Mouse (Mus musculus): Measurements from ENCODE around the gene Dennd6b.

Gene Dennd6b

GRCm38 (mm10) chr15:89196313-89196706 lies at the start of gene Dennd6b:
Dennd6b (minus strand) TSS chr15:89196496.
- DNase-seq (ENCODE audit: low spot score), result peak; percentile 94

- no peak for DNase-seq (ENCODE audit: low spot score)
Measured at GRCm38 (mm10) chr15:89241025-89241424, 44.7 kb upstream of the Dennd6b start.

- DNase-seq (ENCODE audit: low spot score), result no peak
Measured at GRCm38 (mm10) chr15:89239751-89240392, 43.6 kb upstream of the Dennd6b start.

GRCm38 (mm10) chr15:89234052-89234451 lies 37.8 kb upstream of the Dennd6b start:
- no peak for DNase-seq (ENCODE audit: low spot score)

GRCm38 (mm10) chr15:89233586-89233985 lies 37.3 kb upstream of the Dennd6b start:
- no peak for DNase-seq (ENCODE audit: low spot score)

GRCm38 (mm10) chr15:89215611-89216233 lies 19.4 kb upstream of the Dennd6b start:
- no peak for DNase-seq (ENCODE audit: low spot score)

GRCm38 (mm10) chr15:89214953-89215352 lies 18.7 kb upstream of the Dennd6b start:
- DNase-seq (ENCODE audit: low spot score), result no peak

- no peak for DNase-seq (ENCODE audit: low spot score)
Measured at GRCm38 (mm10) chr15:89213517-89213916, 17.2 kb upstream of the Dennd6b start.

- DNase-seq (ENCODE audit: low spot score), result no peak
Measured at GRCm38 (mm10) chr15:89212495-89212894, 16.2 kb upstream of the Dennd6b start.

- DNase-seq (ENCODE audit: low spot score), result peak; percentile 57
Measured at GRCm38 (mm10) chr15:89211716-89212461, 15.6 kb upstream of the Dennd6b start.

- DNase-seq (ENCODE audit: low spot score), result peak; percentile 85
Measured at GRCm38 (mm10) chr15:89210915-89211715, 14.8 kb upstream of the Dennd6b start, which contains the start of gene Ppp6r2. Ppp6r2 (plus strand) TSS chr15:89211553.

- peak; percentile 80 for DNase-seq (ENCODE audit: low spot score)
Measured at GRCm38 (mm10) chr15:89209886-89210761, 13.8 kb upstream of the Dennd6b start.

GRCm38 (mm10) chr15:89207457-89207856 lies 11.2 kb upstream of the Dennd6b start:
- DNase-seq (ENCODE audit: low spot score), result no peak

- no peak for DNase-seq (ENCODE audit: low spot score)
Measured at GRCm38 (mm10) chr15:89197056-89197455, 760 bp upstream of the Dennd6b start.

- peak; percentile 88 for DNase-seq (ENCODE audit: low spot score)
Measured at GRCm38 (mm10) chr15:89195690-89196312, 495 bp downstream of the Dennd6b start.

GRCm38 (mm10) chr15:89195261-89195681 lies 1.0 kb downstream of the Dennd6b start:
- no peak for DNase-seq (ENCODE audit: low spot score)

- peak; percentile 63 for DNase-seq (ENCODE audit: low spot score)
Measured at GRCm38 (mm10) chr15:89184937-89185227, 11.4 kb downstream of the Dennd6b start.

- DNase-seq (ENCODE audit: low spot score), result no peak
Measured at GRCm38 (mm10) chr15:89184141-89184936, 12.0 kb downstream of the Dennd6b start.

GRCm38 (mm10) chr15:89182842-89183241 lies 13.5 kb downstream of the Dennd6b start:
- DNase-seq (ENCODE audit: low spot score), result no peak

GRCm38 (mm10) chr15:89182328-89182741 lies 14.0 kb downstream of the Dennd6b start:
- no peak for DNase-seq (ENCODE audit: low spot score)

All from testis, postnatal 14 days (tissue).